Mouse (Mus musculus): Measurements from ENCODE around the gene Sipa1l3. TPM values are rescaled to one million over a fixed set of nuclear protein-coding genes. Genes with fewer than 3 reads are reported as not detected.

Gene Sipa1l3
- polyA plus RNA-seq, 1 experiment = 71.5 TPM

GRCm38 (mm10) chr7:29481345-29482155, 36.9 kb downstream of the Sipa1l3 start:
- Histone ChIP-seq H3K36me3 (ENCODE audit: control insufficient read depth, insufficient read depth, low read length) (no peaks in the 10 kb centered on the region), H3K4me3 (ENCODE audit: control insufficient read depth, low read depth, low read length) (no peak overlapping the region), H3K4me1 (ENCODE audit: control insufficient read depth, insufficient read depth, low read length) (peaks cover 3% of the 10 kb centered on the region), H3K27ac (ENCODE audit: control insufficient read depth, insufficient read depth, low read depth, low read length) (no peak overlapping the region), H3K27me3 (ENCODE audit: control insufficient read depth, insufficient read depth, low read length) (no peaks in the 10 kb centered on the region)
- no peak for TF ChIP-seq CTCF (IDR thresholded peaks at IDR 0.05; ENCODE audit: control insufficient read depth, insufficient read depth, insufficient replicate concordance, low read depth, low read length)
- no peak for TF ChIP-seq POLR2A (IDR thresholded peaks at IDR 0.05; ENCODE audit: control insufficient read depth, low read depth, low read length)

DNA sequence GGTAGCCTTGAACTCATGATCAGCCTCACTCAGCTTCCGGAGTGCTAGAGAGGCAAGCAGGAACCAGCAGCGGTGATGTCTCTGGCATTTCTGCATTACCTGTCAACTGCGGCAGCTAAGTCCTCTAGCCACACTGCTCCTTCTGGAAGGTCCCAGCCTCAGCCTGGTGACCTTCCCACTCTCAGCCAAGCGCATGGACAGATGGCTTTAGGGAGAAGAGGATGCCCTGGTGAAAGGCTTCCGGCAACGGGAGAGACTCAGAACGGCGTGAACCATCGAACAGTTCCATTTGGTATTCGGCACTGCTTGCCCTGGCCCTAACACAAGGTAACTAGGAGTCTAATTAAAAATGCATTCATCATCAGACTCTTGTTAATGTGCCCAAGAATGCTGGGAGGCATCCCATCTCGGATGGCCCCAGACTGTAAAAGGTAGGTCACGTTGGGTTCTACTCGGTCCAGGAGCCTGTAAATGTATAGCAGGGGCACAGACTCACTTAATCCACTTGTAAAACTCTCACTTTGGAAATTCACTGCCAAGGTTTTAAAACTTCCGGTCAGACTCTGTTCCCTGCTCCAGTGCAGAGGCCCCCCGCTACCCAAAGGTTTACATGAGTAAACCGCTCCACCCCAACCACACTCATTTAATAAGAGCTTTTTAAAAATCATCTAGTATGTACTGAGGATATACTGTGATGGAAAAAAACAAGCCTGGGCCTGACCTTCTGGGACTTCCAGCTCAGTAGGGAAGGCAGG, 37.7 kb downstream of the Sipa1l3 start:
- Histone ChIP-seq H3K4me3 (ENCODE audit: control insufficient read depth, low read depth, low read length) (no peak overlapping the region), H3K27ac (ENCODE audit: control insufficient read depth, insufficient read depth, low read depth, low read length) (no peak overlapping the region), H3K27me3 (ENCODE audit: control insufficient read depth, insufficient read depth, low read length) (no peaks in the 10 kb centered on the region), H3K4me1 (ENCODE audit: control insufficient read depth, insufficient read depth, low read length) (peaks cover 3% of the 10 kb centered on the region), H3K36me3 (ENCODE audit: control insufficient read depth, insufficient read depth, low read length) (no peaks in the 10 kb centered on the region)
- TF ChIP-seq POLR2A (IDR thresholded peaks at IDR 0.05; ENCODE audit: control insufficient read depth, low read depth, low read length) = no peak
- no peak for TF ChIP-seq CTCF (IDR thresholded peaks at IDR 0.05; ENCODE audit: control insufficient read depth, insufficient read depth, insufficient replicate concordance, low read depth, low read length)

DNA sequence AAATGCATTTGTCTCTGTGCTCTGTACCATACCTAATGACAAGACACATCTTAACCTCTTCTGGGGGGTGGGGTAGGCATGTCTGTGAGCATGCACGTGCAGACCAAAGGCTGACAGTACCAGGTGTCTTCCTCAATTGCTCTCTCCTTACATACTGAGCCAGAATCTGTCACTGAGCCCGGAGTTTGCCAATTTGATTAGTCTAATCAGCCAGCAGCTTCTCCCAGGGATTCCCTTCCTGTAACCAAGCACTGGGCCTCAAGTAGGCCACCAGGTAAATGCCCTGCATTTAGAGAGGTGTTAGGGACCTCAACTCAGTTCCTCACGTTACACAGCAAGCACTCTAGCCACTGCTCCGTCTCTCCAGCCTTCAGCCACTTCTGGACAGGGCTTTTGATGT, 38.3 kb downstream of the Sipa1l3 start:
- Histone ChIP-seq H3K27me3 (ENCODE audit: control insufficient read depth, insufficient read depth, low read length) (no peaks in the 10 kb centered on the region), H3K27ac (ENCODE audit: control insufficient read depth, insufficient read depth, low read depth, low read length) (no peak overlapping the region), H3K4me1 (ENCODE audit: control insufficient read depth, insufficient read depth, low read length) (peaks cover 3% of the 10 kb centered on the region), H3K36me3 (ENCODE audit: control insufficient read depth, insufficient read depth, low read length) (no peaks in the 10 kb centered on the region), H3K4me3 (ENCODE audit: control insufficient read depth, low read depth, low read length) (no peak overlapping the region)
- TF ChIP-seq CTCF (IDR thresholded peaks at IDR 0.05; ENCODE audit: control insufficient read depth, insufficient read depth, insufficient replicate concordance, low read depth, low read length) = no peak
- no peak for TF ChIP-seq POLR2A (IDR thresholded peaks at IDR 0.05; ENCODE audit: control insufficient read depth, low read depth, low read length)

DNA sequence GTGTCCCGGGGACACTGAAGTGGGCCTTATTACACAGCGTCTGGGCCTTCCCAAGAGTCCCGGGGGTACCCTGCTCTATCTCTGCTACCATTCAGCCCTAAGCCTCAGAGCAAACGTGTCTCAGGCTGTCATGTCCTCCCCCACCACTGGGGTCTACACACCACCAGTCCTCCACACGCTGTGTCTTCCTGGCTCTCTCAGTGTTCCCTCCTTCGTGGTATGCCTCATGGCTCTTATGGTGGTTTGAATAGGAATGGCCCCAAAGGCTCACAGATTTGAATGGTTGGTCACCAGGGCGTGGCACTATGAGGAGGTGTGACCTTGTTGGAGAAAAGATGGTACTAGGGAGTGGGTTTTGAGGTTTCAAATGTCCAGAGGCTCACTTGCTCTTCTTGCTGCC, 43.4 kb downstream of the Sipa1l3 start:
- Histone ChIP-seq H3K4me1 (ENCODE audit: control insufficient read depth, insufficient read depth, low read length) (peaks cover 2% of the 10 kb centered on the region), H3K4me3 (ENCODE audit: control insufficient read depth, low read depth, low read length) (no peak overlapping the region), H3K27me3 (ENCODE audit: control insufficient read depth, insufficient read depth, low read length) (no peaks in the 10 kb centered on the region), H3K36me3 (ENCODE audit: control insufficient read depth, insufficient read depth, low read length) (no peaks in the 10 kb centered on the region), H3K27ac (ENCODE audit: control insufficient read depth, insufficient read depth, low read depth, low read length) (no peak overlapping the region)
- TF ChIP-seq CTCF (IDR thresholded peaks at IDR 0.05; ENCODE audit: control insufficient read depth, insufficient read depth, insufficient replicate concordance, low read depth, low read length) (no peak), POLR2A (IDR thresholded peaks at IDR 0.05; ENCODE audit: control insufficient read depth, low read depth, low read length) (no peak)

DNA sequence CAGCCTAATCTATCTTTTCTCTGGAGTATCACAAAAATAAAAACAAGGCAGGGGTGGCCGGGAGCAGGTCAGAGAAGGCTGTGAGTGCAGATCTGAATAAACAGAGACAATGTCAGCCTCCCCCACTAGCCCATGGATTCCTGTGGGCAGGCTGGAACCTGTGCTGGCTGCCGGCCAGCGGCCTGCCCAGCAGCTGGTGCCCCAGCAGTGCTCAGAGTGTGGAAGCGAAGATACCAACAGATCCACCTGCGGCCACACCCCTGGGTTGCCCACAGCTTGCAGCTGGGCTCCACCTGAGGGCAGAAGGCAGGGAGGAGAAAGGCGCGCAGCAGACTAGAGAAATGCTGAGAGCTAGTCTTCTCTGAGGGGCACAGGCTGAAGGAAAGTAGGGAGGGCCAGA, 47.1 kb downstream of the Sipa1l3 start:
- Histone ChIP-seq H3K27ac (ENCODE audit: control insufficient read depth, insufficient read depth, low read depth, low read length) (no peak overlapping the region), H3K4me3 (ENCODE audit: control insufficient read depth, low read depth, low read length) (no peak overlapping the region), H3K4me1 (ENCODE audit: control insufficient read depth, insufficient read depth, low read length) (peaks cover 4% of the 10 kb centered on the region), H3K36me3 (ENCODE audit: control insufficient read depth, insufficient read depth, low read length) (no peaks in the 10 kb centered on the region), H3K27me3 (ENCODE audit: control insufficient read depth, insufficient read depth, low read length) (no peaks in the 10 kb centered on the region)
- no peak for TF ChIP-seq POLR2A (IDR thresholded peaks at IDR 0.05; ENCODE audit: control insufficient read depth, low read depth, low read length)
- no peak for TF ChIP-seq CTCF (IDR thresholded peaks at IDR 0.05; ENCODE audit: control insufficient read depth, insufficient read depth, insufficient replicate concordance, low read depth, low read length)

DNA sequence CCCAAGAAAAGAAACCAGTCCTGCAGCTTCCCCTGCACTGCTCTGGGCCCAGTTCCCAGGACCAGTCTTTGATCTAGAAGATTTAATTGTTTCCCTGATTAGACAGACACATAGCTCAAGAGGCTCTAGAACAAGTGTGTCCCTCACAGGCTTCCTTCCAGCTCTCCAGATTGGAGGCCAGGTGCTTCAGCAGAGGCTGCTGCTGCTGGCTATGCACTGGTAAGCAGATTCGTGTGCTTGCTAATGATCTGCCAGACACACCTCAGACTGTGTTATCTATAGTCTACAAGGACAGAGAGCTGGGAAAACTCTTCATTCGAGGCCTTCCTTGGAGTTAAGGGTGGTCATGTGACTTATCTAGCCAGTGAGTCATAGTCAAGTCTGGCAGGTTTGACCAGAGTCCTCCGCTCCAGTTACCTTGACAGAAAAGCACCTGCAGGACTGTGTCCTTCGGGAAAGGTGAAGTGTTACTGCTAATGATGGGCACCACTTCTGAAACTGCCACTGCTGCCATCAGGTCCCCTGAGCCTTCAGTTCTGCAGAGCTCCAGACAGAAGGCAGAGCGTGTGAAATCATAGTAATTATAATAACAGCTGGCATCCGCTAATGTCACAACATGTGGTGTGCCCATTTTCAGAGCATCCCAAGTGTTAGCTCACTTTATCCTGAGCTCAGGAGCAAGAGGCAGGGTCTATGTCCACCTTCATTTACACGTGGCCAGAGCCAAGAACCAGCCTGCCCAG, 48.7 kb downstream of the Sipa1l3 start:
- Histone ChIP-seq H3K4me1 (ENCODE audit: control insufficient read depth, insufficient read depth, low read length) (peaks cover 4% of the 10 kb centered on the region), H3K27ac (ENCODE audit: control insufficient read depth, insufficient read depth, low read depth, low read length) (no peak overlapping the region)
- TF ChIP-seq POLR2A (IDR thresholded peaks at IDR 0.05; ENCODE audit: control insufficient read depth, low read depth, low read length) = no peak
- no peak for TF ChIP-seq CTCF (IDR thresholded peaks at IDR 0.05; ENCODE audit: control insufficient read depth, insufficient read depth, insufficient replicate concordance, low read depth, low read length)

GRCm38 (mm10) chr7:29468593-29468992, 49.8 kb downstream of the Sipa1l3 start:
- peaks cover 7% of the 10 kb centered on the region for H3K4me1 ChIP-seq (ENCODE audit: control insufficient read depth, insufficient read depth, low read length)
- no peak overlapping the region for H3K4me3 ChIP-seq (ENCODE audit: control insufficient read depth, low read depth, low read length)
- no peaks in the 10 kb centered on the region for H3K36me3 ChIP-seq (ENCODE audit: control insufficient read depth, insufficient read depth, low read length)
- TF ChIP-seq POLR2A (IDR thresholded peaks at IDR 0.05; ENCODE audit: control insufficient read depth, low read depth, low read length) = no peak
- TF ChIP-seq CTCF (IDR thresholded peaks at IDR 0.05; ENCODE audit: control insufficient read depth, insufficient read depth, insufficient replicate concordance, low read depth, low read length) = no peak
- H3K27me3 ChIP-seq (ENCODE audit: control insufficient read depth, insufficient read depth, low read length) = no peaks in the 10 kb centered on the region
- H3K27ac ChIP-seq (ENCODE audit: control insufficient read depth, insufficient read depth, low read depth, low read length) = no peak overlapping the region

More for the DNA sequence above, 48.7 kb downstream of the Sipa1l3 start:
- Histone ChIP-seq H3K36me3 (ENCODE audit: control insufficient read depth, insufficient read depth, low read length) (no peaks in the 10 kb centered on the region), H3K4me3 (ENCODE audit: control insufficient read depth, low read depth, low read length) (no peak overlapping the region), H3K27me3 (ENCODE audit: control insufficient read depth, insufficient read depth, low read length) (no peaks in the 10 kb centered on the region)

Data from testis, adult 2 months (tissue).